Mouse (Mus musculus): ENCODE measurements around the gene Taf1d. TPM values are rescaled to one million over a fixed set of nuclear protein-coding genes. Genes with fewer than 3 reads are reported as not detected.

Gene Taf1d
- polyA plus RNA-seq, 1 experiment, result 16.8 TPM

DNA sequence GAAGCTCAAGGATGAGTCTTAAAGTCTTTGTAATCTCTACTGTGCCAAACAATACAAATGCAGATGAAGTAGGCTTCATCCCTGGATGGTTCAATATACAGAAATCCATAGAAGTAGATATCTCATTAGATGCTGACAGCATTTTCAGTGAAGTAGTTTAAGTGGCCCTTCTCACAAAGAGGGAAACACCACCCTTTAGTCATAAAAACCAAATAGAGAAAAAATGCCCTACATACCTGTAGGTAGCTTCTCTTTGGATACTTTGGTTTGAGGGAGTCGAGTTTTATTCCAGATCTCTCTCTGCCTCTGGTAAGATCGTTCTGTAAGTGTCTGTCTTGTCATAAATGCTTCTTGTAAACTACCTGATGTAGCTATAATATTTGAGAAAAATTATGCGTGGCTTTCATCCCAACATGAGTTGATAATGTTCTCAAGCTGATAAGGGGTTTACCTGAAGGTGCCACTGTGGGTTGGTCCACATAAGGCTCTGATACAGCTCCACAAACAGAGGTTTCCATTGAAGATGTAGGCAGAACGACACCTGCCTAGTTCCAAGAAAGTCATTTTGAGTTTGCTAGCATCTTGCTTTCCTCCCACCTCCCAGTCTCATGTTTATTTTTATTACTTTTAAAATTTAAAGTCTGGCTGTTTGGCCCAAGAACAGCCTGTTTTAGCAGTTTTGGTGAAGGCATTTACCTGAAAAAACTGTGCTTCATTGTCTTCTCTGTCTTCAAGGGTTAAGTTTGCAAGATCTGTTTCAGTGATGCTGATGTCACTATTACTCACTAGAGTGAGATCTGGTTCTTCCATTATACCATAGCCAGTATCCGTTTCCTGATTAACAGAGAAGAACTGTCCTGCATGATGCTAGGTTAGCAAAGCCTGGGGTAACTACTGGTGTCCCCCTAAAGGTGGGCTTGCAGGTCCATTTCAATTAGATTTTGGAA is 11.5 kb downstream of the Taf1d start:
- H3K27ac ChIP-seq (ENCODE audit: control insufficient read depth, insufficient read depth, low read depth, low read length), result no peak overlapping the region
- no peaks in the 10 kb centered on the region for H3K4me1 ChIP-seq (ENCODE audit: control insufficient read depth, insufficient read depth, low read length)
- H3K36me3 ChIP-seq (ENCODE audit: control insufficient read depth, insufficient read depth, low read length), result no peaks in the 10 kb centered on the region; the same call in 1 of the 2 replicates
- no peak for TF ChIP-seq CTCF (IDR thresholded peaks at IDR 0.05; ENCODE audit: control insufficient read depth, insufficient read depth, insufficient replicate concordance, low read depth, low read length)
- TF ChIP-seq POLR2A (IDR thresholded peaks at IDR 0.05; ENCODE audit: control insufficient read depth, low read depth, low read length), result no peak
- no peaks in the 10 kb centered on the region for H3K27me3 ChIP-seq (ENCODE audit: control insufficient read depth, insufficient read depth, low read length)
- no peak overlapping the region for H3K4me3 ChIP-seq (ENCODE audit: control insufficient read depth, low read depth, low read length)

- Histone ChIP-seq H3K4me3 (ENCODE audit: control insufficient read depth, low read depth, low read length) (no peak overlapping the region), H3K27me3 (ENCODE audit: control insufficient read depth, insufficient read depth, low read length) (no peaks in the 10 kb centered on the region), H3K27ac (ENCODE audit: control insufficient read depth, insufficient read depth, low read depth, low read length) (no peak overlapping the region), H3K4me1 (ENCODE audit: control insufficient read depth, insufficient read depth, low read length) (no peaks in the 10 kb centered on the region), H3K36me3 (ENCODE audit: control insufficient read depth, insufficient read depth, low read length) (no peaks in the 10 kb centered on the region; the same call in 1 of the 2 replicates)
- TF ChIP-seq POLR2A (IDR thresholded peaks at IDR 0.05; ENCODE audit: control insufficient read depth, low read depth, low read length) (no peak), CTCF (IDR thresholded peaks at IDR 0.05; ENCODE audit: control insufficient read depth, insufficient read depth, insufficient replicate concordance, low read depth, low read length) (no peak)
These were observed 12.2 kb downstream of the Taf1d start for GRCm38 (mm10) chr9:15318170-15318742.

DNA sequence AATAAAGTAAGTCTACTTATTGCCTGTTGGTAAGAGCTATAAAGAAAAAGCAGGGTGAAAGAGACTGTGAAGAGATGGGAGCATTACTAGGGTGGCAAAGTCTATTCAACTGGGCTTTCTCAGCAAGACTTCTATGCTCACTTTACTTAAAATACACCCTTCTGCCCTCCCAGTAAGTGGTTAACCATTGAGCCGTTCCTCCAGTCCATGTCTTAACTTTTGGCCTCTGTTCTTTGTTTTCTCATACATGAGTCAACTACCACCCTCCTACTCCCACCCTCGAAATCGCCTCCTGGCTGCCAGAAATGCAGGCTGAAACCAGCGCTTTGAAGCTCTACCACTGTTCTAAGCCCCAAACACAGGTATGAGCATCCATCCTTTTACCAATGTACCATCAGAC is 31.8 kb downstream of the Taf1d start:
- Histone ChIP-seq H3K27ac (ENCODE audit: control insufficient read depth, insufficient read depth, low read depth, low read length) (no peak overlapping the region), H3K4me1 (ENCODE audit: control insufficient read depth, insufficient read depth, low read length) (no peaks in the 10 kb centered on the region), H3K36me3 (ENCODE audit: control insufficient read depth, insufficient read depth, low read length) (peaks cover 9% of the 10 kb centered on the region), H3K27me3 (ENCODE audit: control insufficient read depth, insufficient read depth, low read length) (no peaks in the 10 kb centered on the region), H3K4me3 (ENCODE audit: control insufficient read depth, low read depth, low read length) (no peak overlapping the region)
- TF ChIP-seq POLR2A (IDR thresholded peaks at IDR 0.05; ENCODE audit: control insufficient read depth, low read depth, low read length) (no peak), CTCF (IDR thresholded peaks at IDR 0.05; ENCODE audit: control insufficient read depth, insufficient read depth, insufficient replicate concordance, low read depth, low read length) (no peak)

- no peak overlapping the region for H3K4me3 ChIP-seq (ENCODE audit: control insufficient read depth, low read depth, low read length)
- no peaks in the 10 kb centered on the region for H3K27me3 ChIP-seq (ENCODE audit: control insufficient read depth, insufficient read depth, low read length)
- TF ChIP-seq CTCF (IDR thresholded peaks at IDR 0.05; ENCODE audit: control insufficient read depth, insufficient read depth, insufficient replicate concordance, low read depth, low read length) (no peak), POLR2A (IDR thresholded peaks at IDR 0.05; ENCODE audit: control insufficient read depth, low read depth, low read length) (no peak)
- H3K27ac ChIP-seq (ENCODE audit: control insufficient read depth, insufficient read depth, low read depth, low read length), result no peak overlapping the region
- peaks cover 2% of the 10 kb centered on the region for H3K36me3 ChIP-seq (ENCODE audit: control insufficient read depth, insufficient read depth, low read length)
- H3K4me1 ChIP-seq (ENCODE audit: control insufficient read depth, insufficient read depth, low read length), result no peaks in the 10 kb centered on the region
These were observed 43.9 kb downstream of the Taf1d start for GRCm38 (mm10) chr9:15349925-15350324.

DNA sequence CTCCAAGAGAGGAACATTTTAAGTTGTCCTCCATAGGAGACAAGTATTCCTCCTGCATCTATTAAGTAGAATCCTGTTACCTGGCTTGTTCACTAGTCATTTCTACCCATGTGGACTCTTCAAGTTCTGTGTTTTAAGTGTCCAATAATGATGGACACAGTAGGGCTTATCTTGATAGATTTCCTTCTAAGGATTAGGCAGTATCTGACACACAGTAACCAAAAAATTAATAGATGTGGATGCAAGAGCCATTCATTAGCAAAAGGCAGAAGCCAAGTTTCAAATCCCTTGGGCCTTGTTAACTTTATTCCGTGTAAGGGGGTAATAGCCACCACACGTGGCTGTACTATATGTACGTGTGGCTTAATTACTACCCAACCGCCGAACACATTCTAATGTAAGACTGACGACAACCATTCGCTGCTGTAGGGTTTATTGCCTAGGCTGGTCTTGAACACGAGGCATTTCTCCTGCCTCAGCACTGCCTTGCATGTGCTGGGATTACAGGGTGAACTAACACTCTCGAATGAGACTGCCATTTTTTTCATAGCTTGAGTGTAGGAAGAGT is 51.0 kb downstream of the Taf1d start:
- peak overlapping the region; percentile 96 for H3K27ac ChIP-seq (ENCODE audit: control insufficient read depth, insufficient read depth, low read depth, low read length)
- no peaks in the 10 kb centered on the region for H3K27me3 ChIP-seq (ENCODE audit: control insufficient read depth, insufficient read depth, low read length)
- no peak for TF ChIP-seq CTCF (IDR thresholded peaks at IDR 0.05; ENCODE audit: control insufficient read depth, insufficient read depth, insufficient replicate concordance, low read depth, low read length)
- no peak for TF ChIP-seq POLR2A (IDR thresholded peaks at IDR 0.05; ENCODE audit: control insufficient read depth, low read depth, low read length)
- H3K4me1 ChIP-seq (ENCODE audit: control insufficient read depth, insufficient read depth, low read length), result peaks cover 4% of the 10 kb centered on the region
- H3K36me3 ChIP-seq (ENCODE audit: control insufficient read depth, insufficient read depth, low read length), result peaks cover 2% of the 10 kb centered on the region; the same call in 1 of the 2 replicates
- H3K4me3 ChIP-seq (ENCODE audit: control insufficient read depth, low read depth, low read length), result peak overlapping the region; percentile 98

DNA sequence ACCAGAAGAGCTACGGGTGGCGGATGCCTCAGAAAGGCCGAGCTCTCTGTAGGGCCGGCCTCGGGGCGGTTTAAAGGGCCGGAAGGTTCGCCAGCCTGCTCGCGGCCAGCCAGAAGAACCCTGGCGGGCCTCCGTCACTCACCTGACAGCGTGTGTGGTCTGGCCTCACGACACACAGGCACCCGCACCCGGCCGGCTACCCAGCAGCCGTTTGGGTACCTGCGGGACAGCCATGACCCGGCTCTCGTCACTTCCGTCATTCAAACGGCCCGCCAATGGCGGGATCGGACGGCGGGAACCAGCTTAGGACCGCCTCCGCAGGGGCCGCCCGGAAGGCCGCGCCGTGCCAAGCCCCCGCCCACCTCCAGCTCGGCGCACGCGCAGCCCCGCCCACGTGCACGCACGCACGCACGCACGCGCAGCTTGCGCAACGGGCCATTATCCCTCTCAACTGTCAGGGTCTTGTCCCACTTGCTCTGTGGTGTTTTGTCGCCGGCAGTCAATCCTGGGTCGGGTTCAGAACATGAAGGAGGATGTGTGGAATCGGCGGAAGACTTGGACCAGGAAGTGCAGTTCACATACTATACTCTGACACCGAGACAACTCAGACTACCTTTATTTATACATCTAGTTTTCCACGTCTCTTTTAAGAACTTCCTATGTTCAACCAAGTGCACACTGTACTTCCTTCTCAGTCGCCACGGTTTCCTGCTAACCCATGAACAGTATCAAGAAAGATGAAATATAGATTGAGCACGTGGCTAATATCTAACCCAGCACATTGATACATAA is 51.7 kb downstream of the Taf1d start, which contains the start of gene Cep295:
Gene Cep295, minus strand, starts transcription at position 305 of the 792 bp plus-strand sequence.
- Histone ChIP-seq H3K27ac (ENCODE audit: control insufficient read depth, insufficient read depth, low read depth, low read length) (peak within 1 kb of the TSS; percentile 99), H3K27me3 (ENCODE audit: control insufficient read depth, insufficient read depth, low read length) (no peaks in the 10 kb centered on the region), H3K4me3 (ENCODE audit: control insufficient read depth, low read depth, low read length) (peak within 1 kb of the TSS; percentile 98), H3K4me1 (ENCODE audit: control insufficient read depth, insufficient read depth, low read length) (peaks cover 4% of the 10 kb centered on the region), H3K36me3 (ENCODE audit: control insufficient read depth, insufficient read depth, low read length) (peaks cover 2% of the 10 kb centered on the region; the same call in 1 of the 2 replicates)
- no peak for TF ChIP-seq CTCF (IDR thresholded peaks at IDR 0.05; ENCODE audit: control insufficient read depth, insufficient read depth, insufficient replicate concordance, low read depth, low read length)
- peak; percentile 100 for TF ChIP-seq POLR2A (IDR thresholded peaks at IDR 0.05; ENCODE audit: control insufficient read depth, low read depth, low read length)

All from testis, adult 2 months (tissue).